In genomic region chr2:26013674-26014073, GRCm38 (mm10) we compare ENCODE assay signal across 15 mouse cellular contexts. TPM values are rescaled to one million over a fixed set of nuclear protein-coding genes. Genes with fewer than 3 reads are reported as not detected.
DNase-seq lines count a peak whose midpoint lies in the region; ATAC-seq lines count a peak whose summit lies in the region.
"Had no signal": no experiment of that assay in that cellular context is flagged by ENCODE, and none has a peak within 500 bp of the region (broad histone marks: within the 10 kb centered on the region; RNA-seq: fewer than 3 reads in every experiment).

No protein-coding gene starts in this region.

- no peak overlapping the region for H3K4me3 ChIP-seq in lung, embryonic 15.5 days
- H3K4me3 ChIP-seq in erythroblast, embryonic 14.5 days (replicated peaks): peak overlapping the region; percentile 83
- H3K4me3 ChIP-seq in liver, embryonic 16.5 days (ENCODE audit: low read depth, low read length): peak overlapping the region; percentile 67
- no peak overlapping the region for H3K4me3 ChIP-seq in hindbrain, embryonic 10.5 days
- H3K4me3 ChIP-seq: limb, embryonic 10.5 days; midbrain, embryonic 15.5 days; neural tube, embryonic 12.5 days had no signal

- no peak overlapping the region for H3K4me2 ChIP-seq in lung, embryonic 15.5 days
- H3K4me2 ChIP-seq in liver, embryonic 16.5 days (ENCODE audit: low read depth, low read length): peak overlapping the region; percentile 93
- H3K4me2 ChIP-seq: hindbrain, embryonic 14.5 days; midbrain, embryonic 15.5 days; neural tube, embryonic 12.5 days had no signal

- peaks cover 50% of the 10 kb centered on the region for H3K36me3 ChIP-seq in lung, embryonic 15.5 days
- H3K36me3 ChIP-seq in erythroblast, embryonic 14.5 days (ENCODE audit: control insufficient read depth): peaks cover 100% of the 10 kb centered on the region
- H3K36me3 ChIP-seq in liver, embryonic 16.5 days (ENCODE audit: control insufficient read depth, insufficient read depth): peaks cover 69% of the 10 kb centered on the region
- H3K36me3 ChIP-seq in hindbrain, embryonic 10.5 days: peaks cover 78% of the 10 kb centered on the region

- no peak overlapping the region for H3K9ac ChIP-seq in lung, embryonic 15.5 days
- H3K9ac ChIP-seq in liver, embryonic 16.5 days (ENCODE audit: low read depth, low read length): peak overlapping the region; percentile 93
- H3K9ac ChIP-seq: hindbrain, embryonic 14.5 days; midbrain, embryonic 15.5 days; neural tube, embryonic 12.5 days had no signal

- no peaks in the 10 kb centered on the region for H3K9me3 ChIP-seq in lung, embryonic 15.5 days
- H3K9me3 ChIP-seq in erythroblast, embryonic 14.5 days (ENCODE audit: control insufficient read depth, low read length): no peaks in the 10 kb centered on the region
- H3K9me3 ChIP-seq in liver, embryonic 16.5 days (replicated peaks; ENCODE audit: control insufficient read depth, low read length): no peaks in the 10 kb centered on the region
- H3K9me3 ChIP-seq in hindbrain, embryonic 10.5 days: no peaks in the 10 kb centered on the region
- H3K9me3 ChIP-seq: limb, embryonic 10.5 days; midbrain, embryonic 15.5 days; neural tube, embryonic 12.5 days had no signal

- peak; percentile 81; the same call in 1 of the 2 replicates for ATAC-seq in lung, embryonic 15.5 days (ENCODE audit: borderline replicate concordance, extremely low read depth, low FRiP score, low TSS enrichment)
- peak; percentile 99 for ATAC-seq in liver, embryonic 16.5 days (ENCODE audit: low read depth)
- ATAC-seq: midbrain, embryonic 15.5 days had no signal

- H3K27ac ChIP-seq in lung, embryonic 15.5 days: no peak overlapping the region
- peak overlapping the region; percentile 98 for H3K27ac ChIP-seq in liver, embryonic 16.5 days (ENCODE audit: low read length)
- no peak overlapping the region for H3K27ac ChIP-seq in hindbrain, embryonic 10.5 days
- H3K27ac ChIP-seq: hindbrain, embryonic 14.5 days; kidney, postnatal 0 days; limb, embryonic 10.5 days; midbrain, embryonic 15.5 days; neural tube, embryonic 12.5 days had no signal

- H3K27me3 ChIP-seq in lung, embryonic 15.5 days: no peaks in the 10 kb centered on the region
- H3K27me3 ChIP-seq in erythroblast, embryonic 14.5 days (ENCODE audit: control insufficient read depth): no peaks in the 10 kb centered on the region
- no peaks in the 10 kb centered on the region for H3K27me3 ChIP-seq in liver, embryonic 16.5 days (ENCODE audit: control insufficient read depth, insufficient read depth, low read depth, low read length)
- no peaks in the 10 kb centered on the region for H3K27me3 ChIP-seq in hindbrain, embryonic 10.5 days (ENCODE audit: insufficient read depth, poor library complexity, severe bottlenecking)
- H3K27me3 ChIP-seq: CH12.LX; midbrain, embryonic 15.5 days; neural tube, embryonic 12.5 days had no signal

- no peaks in the 10 kb centered on the region for H3K4me1 ChIP-seq in lung, embryonic 15.5 days
- H3K4me1 ChIP-seq in erythroblast, embryonic 14.5 days (ENCODE audit: control insufficient read depth): peaks cover 94% of the 10 kb centered on the region
- peaks cover 62% of the 10 kb centered on the region for H3K4me1 ChIP-seq in liver, embryonic 16.5 days (ENCODE audit: control insufficient read depth, low read depth, low read length)
- no peaks in the 10 kb centered on the region for H3K4me1 ChIP-seq in hindbrain, embryonic 10.5 days (replicated peaks)
- H3K4me1 ChIP-seq: limb, embryonic 10.5 days; neural tube, embryonic 12.5 days had no signal

- no peak for DNase-seq in lung, postnatal 36 days
- DNase-seq in yolk sac, embryonic 10.5 days (ENCODE audit: low spot score): peak; percentile 48
- DNase-seq in hindbrain, embryonic 10.5 days (ENCODE audit: low spot score): no peak
- no peak for DNase-seq in lung, postnatal 25 days (ENCODE audit: low spot score)
- DNase-seq: adrenal gland, adult 2 months; lung, postnatal 10 days had no signal

- 78% methylated on average over 3 of the region's 3 CpGs for WGBS in lung, embryonic 15.5 days
- WGBS in liver, embryonic 16.5 days (ENCODE audit: insufficient replicate concordance): 27% methylated on average over 3 of the region's 3 CpGs
- WGBS in hindbrain, embryonic 10.5 days: 93% methylated on average over 3 of the region's 3 CpGs

RNA-seq across cellular contexts. Expression of gene Ubac1, which starts 7.9 kb away (rescaled TPM):
- 70.3 and 71.7 TPM in 2 replicates for polyA plus RNA-seq in lung, embryonic 15.5 days (2015; fragmentation: Nextera tagmentation; extraction: Ambion mirVana)
- polyA plus RNA-seq in erythroblast, embryonic 14.5 days (2012): 155 and 250 TPM in 2 replicates
- polyA plus RNA-seq in liver, embryonic 16.5 days (2015; fragmentation: Nextera tagmentation; extraction: Ambion mirVana): 392 and 410 TPM in 2 replicates
- 94.4 and 96.9 TPM in 2 replicates for polyA plus RNA-seq in hindbrain, embryonic 10.5 days (2016; fragmentation: Nextera tagmentation; extraction: Ambion mirVana)

RNA-seq across cellular contexts. Expression of gene Camsap1, which starts 30.6 kb away (rescaled TPM):
- 14.8 and 20.4 TPM in 2 replicates for polyA plus RNA-seq in lung, embryonic 15.5 days (2015; fragmentation: Nextera tagmentation; extraction: Ambion mirVana)
- 0.53 and 0.75 TPM in 2 replicates for polyA plus RNA-seq in erythroblast, embryonic 14.5 days (2012)
- 1.8 and 2.3 TPM in 2 replicates for polyA plus RNA-seq in liver, embryonic 16.5 days (2015; fragmentation: Nextera tagmentation; extraction: Ambion mirVana)
- 33.4 and 48.7 TPM in 2 replicates for polyA plus RNA-seq in hindbrain, embryonic 10.5 days (2016; fragmentation: Nextera tagmentation; extraction: Ambion mirVana)

Comparison
In these comparisons a context has a peak if more than half of its experiments do, and no peak if none do; other contexts are left out.
1. H3K4me3 ChIP-seq: peak in erythroblast, embryonic 14.5 days (single experiment) and liver, embryonic 16.5 days (single experiment); none in lung, embryonic 15.5 days (single experiment) and hindbrain, embryonic 10.5 days (single experiment).